Mouse (Mus musculus) embryonic facial prominence, embryonic 11.5 days (tissue): ENCODE measurements around the gene Ext2. TPM values are rescaled to one million over a fixed set of nuclear protein-coding genes. Genes with fewer than 3 reads are reported as not detected.

Source experiments
- ATAC-seq: fragments of 200-750 bp; cut with Nextera tagmentation; replicated peaks from 2 replicates; pipeline ENCODE4 v1.8.0; 2017; ENCODE audit warnings: low read depth; ENCODE audit not compliant: insufficient number of reproducible peaks, low FRiP score, low TSS enrichment
- DNase-seq: peaks from one replicate; pipeline ENCODE4 v3.0.0-alpha.2; 2015; ENCODE audit warnings: low spot score
- H3K27ac ChIP-seq: fragments of 300-500 bp; sonication (generic); replicated peaks from 2 replicates; pipeline ENCODE4 v1.5.1; 2014; ENCODE audit warnings: mild to moderate bottlenecking, low read depth, low read length, control low read depth
- H3K27me3 ChIP-seq: fragments of 300-500 bp; sonication (generic); 2 replicates; pipeline ENCODE4 v1.6.1; 2014; ENCODE audit warnings: mild to moderate bottlenecking, low read length, moderate library complexity, mixed read lengths; ENCODE audit not compliant: control insufficient read depth, insufficient read depth
- H3K36me3 ChIP-seq: fragments of 300-500 bp; sonication (generic); replicated peaks from 2 replicates; pipeline ENCODE4 v1.6.1; 2014; ENCODE audit warnings: low read depth, mild to moderate bottlenecking, low read length, moderate library complexity, mixed read lengths; ENCODE audit not compliant: control insufficient read depth, insufficient read depth
- H3K4me1 ChIP-seq: fragments of 300-500 bp; sonication (generic); 2 replicates; pipeline ENCODE4 v1.6.1; 2014; ENCODE audit warnings: low read length, mixed read lengths; ENCODE audit not compliant: control insufficient read depth, insufficient read depth
- H3K4me2 ChIP-seq: fragments of 300-500 bp; sonication (generic); 2 replicates; pipeline ENCODE4 v1.6.1; 2014; ENCODE audit warnings: low read depth, mild to moderate bottlenecking, control low read depth, low read length, moderate library complexity
- H3K4me3 ChIP-seq: fragments of 300-500 bp; sonication (generic); 2 replicates; pipeline ENCODE4 v1.5.1; 2014; ENCODE audit warnings: low read depth, low read length, control low read depth
- H3K9ac ChIP-seq: fragments of 300-500 bp; sonication (generic); replicated peaks from 2 replicates; pipeline ENCODE4 v1.6.1; 2014; ENCODE audit warnings: mild to moderate bottlenecking, control low read depth, low read length
- H3K9me3 ChIP-seq: fragments of 300-500 bp; sonication (generic); replicated peaks from 2 replicates; pipeline ENCODE4 v1.6.1; 2016; ENCODE audit warnings: mild to moderate bottlenecking, low read length, inconsistent platforms, mixed read lengths; ENCODE audit not compliant: control insufficient read depth
- WGBS: fragments of 180-500 bp; shearing (Covaris S2); extraction: QIAGEN DNeasy Blood & Tissue Kit; methylation state at CpG from one replicate; pipeline ENCODE4 v1.1.7; 2014; 5-methylcytosine and 5-hydroxymethylcytosine counted together
- polyA plus RNA-seq: library from polyadenylated mRNA; unstranded; fragments of >200 nt; fragmentation: Nextera tagmentation; extraction: Ambion mirVana; gene quantifications from 2 replicates; pipeline ENCODE4 v1.2.1, GENCODE M21; 2014

Ext2 gene
- polyA plus RNA-seq, 1 experiment from 2014 or later = 70.1 TPM

DNA sequence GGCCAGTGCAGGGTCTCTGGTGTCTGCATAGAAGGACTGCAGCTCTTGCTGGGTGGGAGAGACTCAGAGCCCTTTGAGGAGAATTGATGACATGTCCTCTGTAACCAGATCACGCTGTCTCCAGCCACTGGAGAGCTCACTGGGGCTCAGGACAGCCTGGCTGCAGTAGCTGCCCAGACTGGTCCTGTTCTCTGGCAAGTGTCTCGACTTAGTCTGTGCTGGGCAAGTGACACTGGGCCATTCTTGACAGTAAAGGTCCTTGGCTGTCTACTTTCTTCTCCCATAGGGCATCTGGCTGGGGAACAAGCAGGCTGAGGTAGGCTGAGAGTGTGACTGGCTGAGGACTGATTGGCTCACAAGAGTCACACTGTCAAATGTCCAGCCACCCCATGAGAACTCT lies 123.0 kb downstream of the Ext2 start:
- no peak overlapping the region for H3K27ac ChIP-seq
- WGBS = 71% methylated on average over 2 of the region's 2 CpGs
- H3K27me3 ChIP-seq = no peaks in the 10 kb centered on the region
- DNase-seq (no peak), ATAC-seq (no peak)
- H3K4me2 ChIP-seq = no peak overlapping the region
- no peaks in the 10 kb centered on the region for H3K36me3 ChIP-seq
- no peak overlapping the region for H3K4me3 ChIP-seq
- H3K9me3 ChIP-seq = no peaks in the 10 kb centered on the region
- H3K4me1 ChIP-seq = peaks cover 15% of the 10 kb centered on the region
- H3K9ac ChIP-seq = no peak overlapping the region

DNA sequence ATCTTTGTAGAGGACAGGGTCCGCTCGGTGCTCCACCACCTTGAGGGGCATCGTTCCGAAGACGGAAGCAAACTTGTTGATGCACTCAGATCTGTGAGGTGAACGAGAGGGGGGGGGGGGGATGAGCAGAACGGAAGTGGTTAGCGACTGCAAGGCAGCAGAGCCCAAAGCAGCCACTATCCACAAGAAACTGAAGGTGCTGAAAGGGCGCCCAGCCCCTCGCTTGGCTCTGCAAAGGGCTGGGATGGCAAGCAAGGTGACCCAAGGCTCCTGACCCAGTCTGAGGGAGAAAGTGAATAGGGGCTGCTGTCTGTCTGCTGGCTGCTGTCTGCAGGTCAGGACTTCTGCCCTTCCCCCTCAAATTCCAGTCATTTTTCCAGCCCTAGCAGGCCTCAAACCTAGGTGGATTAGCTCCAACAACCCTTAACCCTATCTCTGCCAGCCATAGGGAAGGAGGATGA lies 126.2 kb downstream of the Ext2 start:
- no peak overlapping the region for H3K4me3 ChIP-seq
- peaks cover 15% of the 10 kb centered on the region for H3K4me1 ChIP-seq
- ATAC-seq (no peak), DNase-seq (peak; percentile 56)
- H3K27ac ChIP-seq = peak overlapping the region; percentile 61
- H3K9me3 ChIP-seq = no peaks in the 10 kb centered on the region
- 8% methylated on average over 10 of the region's 10 CpGs for WGBS
- no peaks in the 10 kb centered on the region for H3K36me3 ChIP-seq
- no peaks in the 10 kb centered on the region for H3K27me3 ChIP-seq
- H3K9ac ChIP-seq = peak overlapping the region; percentile 2; the same call in 1 of the 2 replicates
- H3K4me2 ChIP-seq = peak overlapping the region; percentile 0

DNA sequence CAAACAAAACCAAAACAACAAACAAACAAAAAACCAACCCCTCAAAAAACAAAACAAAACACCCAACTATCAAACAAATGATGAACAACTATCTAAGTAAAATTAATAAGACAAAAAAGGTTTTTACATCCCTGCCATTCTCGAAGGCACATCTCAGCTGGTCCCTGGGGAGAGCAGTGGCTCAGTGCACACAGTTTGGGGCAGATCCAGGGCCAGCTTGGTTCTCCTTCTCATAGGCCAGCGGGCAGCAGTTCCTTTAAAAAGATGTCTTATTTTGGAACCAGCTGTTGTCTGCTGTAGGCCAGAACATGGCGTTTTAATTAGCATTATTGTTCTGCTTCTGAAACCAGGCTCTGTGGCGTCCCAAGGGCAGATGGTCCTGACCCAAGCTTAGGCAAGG lies 129.3 kb downstream of the Ext2 start:
- 50% methylated on average over 4 of the region's 4 CpGs for WGBS
- ATAC-seq (no peak), DNase-seq (no peak)
- Histone ChIP-seq H3K4me1 (peaks cover 19% of the 10 kb centered on the region), H3K9ac (no peak overlapping the region), H3K9me3 (no peaks in the 10 kb centered on the region), H3K36me3 (no peaks in the 10 kb centered on the region), H3K4me3 (no peak overlapping the region), H3K27ac (no peak overlapping the region), H3K4me2 (no peak overlapping the region), H3K27me3 (no peaks in the 10 kb centered on the region)

DNA sequence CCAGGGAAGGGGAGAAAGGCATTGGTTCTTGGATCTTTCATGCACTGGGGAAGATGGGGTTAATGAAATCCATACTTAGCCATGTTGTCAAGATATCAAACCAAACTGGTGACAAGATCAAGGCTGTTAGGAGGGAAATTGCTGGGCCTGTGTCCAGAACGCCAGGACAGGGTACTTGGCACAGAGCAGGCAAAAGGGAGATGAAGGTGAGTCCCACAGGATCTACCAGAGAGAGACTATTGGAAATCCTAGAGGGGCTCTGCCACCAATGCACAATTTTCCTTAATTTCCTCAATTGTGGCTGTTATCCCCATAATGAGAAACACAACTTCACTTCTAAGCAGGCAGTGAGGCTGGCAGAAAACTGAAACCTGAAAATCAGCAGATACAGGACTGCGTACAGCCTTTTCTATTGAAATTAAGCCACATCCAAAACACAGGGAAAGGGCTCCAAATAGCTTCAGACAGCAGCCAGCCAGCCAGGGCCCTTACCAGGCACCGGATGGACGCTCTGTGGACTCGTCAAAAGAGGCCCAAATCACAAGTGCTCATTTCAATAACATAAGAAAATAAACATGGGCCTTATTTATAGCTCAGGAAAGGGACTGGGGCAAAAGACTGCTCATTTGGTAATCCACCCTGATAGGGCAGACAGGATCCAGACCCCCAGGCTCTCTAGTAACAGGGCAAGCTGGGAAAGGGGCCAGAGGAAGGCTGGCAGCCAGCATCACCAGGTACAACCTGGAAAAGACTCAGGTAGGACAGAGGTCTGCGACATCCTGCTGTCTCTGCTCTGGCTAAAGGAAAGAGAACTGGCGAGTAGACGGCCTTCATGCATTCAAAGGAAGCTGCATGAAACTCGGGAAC lies 132.1 kb downstream of the Ext2 start:
- ATAC-seq (peak; percentile 78; the same call in 1 of the 2 replicates), DNase-seq (peak; percentile 66)
- Histone ChIP-seq H3K4me3 (no peak overlapping the region), H3K27me3 (no peaks in the 10 kb centered on the region), H3K4me2 (no peak overlapping the region), H3K27ac (peak overlapping the region; percentile 1; the same call in 1 of the 2 replicates), H3K36me3 (no peaks in the 10 kb centered on the region), H3K9me3 (no peaks in the 10 kb centered on the region), H3K9ac (no peak overlapping the region), H3K4me1 (peaks cover 3% of the 10 kb centered on the region; the same call in 1 of the 2 replicates)
- 46% methylated on average over 9 of the region's 9 CpGs for WGBS

DNA sequence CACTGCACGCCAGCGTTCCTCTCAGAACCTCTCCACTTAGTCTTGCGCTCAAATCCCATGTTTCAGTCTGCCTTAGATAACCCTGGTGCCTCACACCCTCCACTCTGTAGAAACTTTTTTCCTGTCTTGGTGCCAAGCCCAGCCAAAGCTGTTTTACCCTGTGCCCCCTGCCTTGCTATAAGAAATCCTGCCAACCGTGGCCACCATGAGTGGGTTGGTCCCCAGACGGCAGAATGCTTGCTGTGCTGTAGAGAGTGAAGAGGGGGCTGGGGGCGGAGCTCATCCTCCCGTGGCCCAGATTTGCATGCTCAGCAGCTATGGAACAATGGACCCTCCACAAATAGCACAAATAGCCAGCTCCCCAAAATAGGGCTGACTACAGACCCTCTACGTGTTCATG lies 138.7 kb downstream of the Ext2 start:
- ATAC-seq = no peak
- no peak overlapping the region for H3K27ac ChIP-seq

DNA sequence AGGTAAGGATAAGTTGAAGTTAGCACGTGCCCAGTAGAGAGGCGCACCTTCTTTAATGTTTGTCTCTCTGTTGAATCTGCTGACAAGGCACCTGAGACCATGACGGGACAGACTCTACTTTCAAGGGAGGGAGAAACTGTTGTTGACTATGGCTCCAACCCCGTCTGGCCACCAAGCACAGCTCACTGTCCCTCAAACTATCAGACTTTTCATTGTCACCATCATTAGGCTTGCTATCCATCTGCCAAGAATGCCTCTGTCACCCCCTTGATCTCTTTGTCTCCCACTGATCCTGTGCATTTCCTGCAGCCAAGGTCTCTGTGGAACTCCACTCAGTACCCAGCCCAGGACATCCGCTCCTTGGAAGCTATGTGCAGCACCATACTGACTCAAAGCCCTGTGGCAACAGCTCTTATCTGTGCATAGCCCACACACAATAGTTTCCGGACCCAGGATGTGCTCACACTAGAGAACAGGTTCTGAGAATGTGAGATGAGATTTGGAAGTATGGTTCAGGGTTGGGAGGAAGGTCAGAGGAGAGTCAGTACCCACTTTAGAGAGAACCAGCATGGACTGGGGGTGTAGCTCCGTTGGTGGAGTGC lies 139.7 kb downstream of the Ext2 start:
- WGBS = 90% methylated on average over 7 of the region's 7 CpGs
- DNase-seq (no peak), ATAC-seq (no peak)
- H3K36me3 ChIP-seq = peaks cover 2% of the 10 kb centered on the region; the same call in 1 of the 2 replicates
- H3K9me3 ChIP-seq = no peaks in the 10 kb centered on the region
- no peaks in the 10 kb centered on the region for H3K27me3 ChIP-seq
- no peak overlapping the region for H3K27ac ChIP-seq
- H3K4me3 ChIP-seq = no peak overlapping the region
- H3K4me2 ChIP-seq = no peak overlapping the region
- H3K4me1 ChIP-seq = no peaks in the 10 kb centered on the region; the same call in none of the 2 replicates
- no peak overlapping the region for H3K9ac ChIP-seq

More for the DNA sequence above, 138.7 kb downstream of the Ext2 start:
- Histone ChIP-seq H3K27me3 (no peaks in the 10 kb centered on the region), H3K4me2 (no peak overlapping the region), H3K4me1 (no peaks in the 10 kb centered on the region; the same call in none of the 2 replicates), H3K4me3 (no peak overlapping the region), H3K9ac (no peak overlapping the region), H3K36me3 (no peaks in the 10 kb centered on the region), H3K9me3 (no peaks in the 10 kb centered on the region)
- no peak for DNase-seq
- 71% methylated on average over 8 of the region's 8 CpGs for WGBS

DNA sequence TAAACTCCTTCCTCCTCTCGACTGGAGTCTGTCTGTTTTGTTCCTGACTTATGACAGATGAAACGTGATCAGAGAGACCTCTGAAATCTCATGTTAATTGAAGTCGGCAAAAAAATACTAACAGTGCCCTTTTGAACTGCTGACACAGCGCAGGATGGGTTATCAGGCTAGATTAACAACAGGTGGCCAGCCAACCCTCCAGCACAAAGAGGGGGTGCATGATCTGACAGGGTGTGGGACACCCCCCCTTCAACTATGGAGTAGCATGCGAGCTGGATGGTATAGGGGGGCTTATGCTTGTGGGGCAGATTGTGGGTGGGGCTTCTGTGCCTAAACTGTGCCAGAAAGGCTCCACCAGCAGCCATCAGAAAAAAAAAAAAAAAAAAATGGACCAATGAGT lies 141.0 kb downstream of the Ext2 start:
- WGBS = 9% methylated on average over 5 of the region's 5 CpGs
- peak; percentile 64 for DNase-seq
- no peak overlapping the region for H3K27ac ChIP-seq

DNA sequence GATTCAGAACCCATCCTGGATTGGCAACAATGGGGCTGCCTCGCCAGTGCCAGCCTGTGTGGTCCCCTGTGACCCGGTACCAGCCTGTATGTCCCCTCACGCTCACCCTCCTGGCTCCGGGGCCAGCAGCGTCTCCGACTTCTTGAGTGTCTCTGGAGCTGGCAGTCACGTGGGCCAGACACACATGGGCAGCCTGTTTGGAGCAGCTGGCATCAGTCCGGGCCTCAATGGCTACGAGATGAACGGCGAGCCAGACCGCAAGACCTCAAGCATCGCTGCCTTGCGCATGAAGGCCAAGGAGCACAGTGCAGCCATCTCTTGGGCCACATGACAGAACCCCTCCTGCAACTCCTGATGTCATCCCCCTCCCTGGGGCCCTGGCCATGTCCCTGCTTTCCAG lies 145.1 kb downstream of the Ext2 start:
- DNase-seq (no peak), ATAC-seq (no peak)
- WGBS = 93% methylated on average over 14 of the region's 14 CpGs
- Histone ChIP-seq H3K4me1 (peaks cover 7% of the 10 kb centered on the region), H3K4me2 (no peak overlapping the region), H3K27me3 (no peaks in the 10 kb centered on the region), H3K4me3 (no peak overlapping the region), H3K9me3 (no peaks in the 10 kb centered on the region), H3K27ac (no peak overlapping the region), H3K36me3 (peaks cover 2% of the 10 kb centered on the region; the same call in 1 of the 2 replicates), H3K9ac (no peak overlapping the region)

More for the DNA sequence above, 141.0 kb downstream of the Ext2 start:
- H3K4me3 ChIP-seq = no peak overlapping the region
- H3K4me2 ChIP-seq = no peak overlapping the region
- no peaks in the 10 kb centered on the region; the same call in none of the 2 replicates for H3K4me1 ChIP-seq
- no peak overlapping the region for H3K9ac ChIP-seq
- no peak; the same call in 1 of the 2 replicates for ATAC-seq
- H3K36me3 ChIP-seq = peaks cover 2% of the 10 kb centered on the region; the same call in 1 of the 2 replicates
- no peaks in the 10 kb centered on the region for H3K27me3 ChIP-seq
- no peaks in the 10 kb centered on the region for H3K9me3 ChIP-seq
